Mouse (Mus musculus) neural tube, embryonic 15.5 days (tissue): ENCODE results near the gene Olfr411. TPM values are rescaled to one million over a fixed set of nuclear protein-coding genes. Genes with fewer than 3 reads are reported as not detected.

Experiments used
- ATAC-seq: fragments of 200-750 bp; cut with Nextera tagmentation; 2 replicates; pipeline ENCODE4 v1.8.0; 2017; ENCODE audit warnings: mild to moderate bottlenecking, moderate TSS enrichment, moderate library complexity; ENCODE audit not compliant: low FRiP score
- H3K27ac ChIP-seq: fragments of 300-500 bp; sonication (generic); replicated peaks from 2 replicates; pipeline ENCODE4 v1.5.1; 2015; ENCODE audit warnings: mild to moderate bottlenecking, inconsistent platforms
- H3K27me3 ChIP-seq: fragments of 300-500 bp; sonication (generic); replicated peaks from 2 replicates; pipeline ENCODE4 v1.6.1; 2015; ENCODE audit warnings: inconsistent platforms
- H3K36me3 ChIP-seq: fragments of 300-500 bp; sonication (generic); 2 replicates; pipeline ENCODE4 v1.6.1; 2015; ENCODE audit warnings: inconsistent platforms
- H3K4me1 ChIP-seq: fragments of 300-500 bp; sonication (generic); 2 replicates; pipeline ENCODE4 v1.6.1; 2015; ENCODE audit warnings: inconsistent platforms
- H3K4me2 ChIP-seq: fragments of 300-500 bp; sonication (generic); 2 replicates; pipeline ENCODE4 v1.6.1; 2015; ENCODE audit warnings: inconsistent platforms, mild to moderate bottlenecking, moderate library complexity
- H3K4me3 ChIP-seq: fragments of 300-500 bp; sonication (generic); replicated peaks from 2 replicates; pipeline ENCODE4 v1.5.1; 2015; ENCODE audit warnings: mild to moderate bottlenecking, inconsistent platforms
- H3K9ac ChIP-seq: fragments of 300-500 bp; sonication (generic); replicated peaks from 2 replicates; pipeline ENCODE4 v1.6.1; 2015; ENCODE audit warnings: mild to moderate bottlenecking, inconsistent platforms
- H3K9me3 ChIP-seq: fragments of 300-500 bp; sonication (generic); replicated peaks from 2 replicates; pipeline ENCODE4 v1.6.1; 2016; ENCODE audit warnings: inconsistent platforms
- WGBS: fragments of 180-500 bp; shearing (Covaris S2); methylation state at CpG from one replicate; pipeline ENCODE4 v1.1.7; 2015; ENCODE audit warnings: mixed read lengths; 5-methylcytosine and 5-hydroxymethylcytosine counted together
- polyA plus RNA-seq: library from polyadenylated mRNA; unstranded; fragments of >200 nt; fragmentation: Nextera tagmentation; extraction: Ambion mirVana; gene quantifications from 2 replicates; pipeline ENCODE4 v1.2.1, GENCODE M21; 2015

Gene Olfr411
- polyA plus RNA-seq, 1 experiment from 2014 or later: not detected

DNA sequence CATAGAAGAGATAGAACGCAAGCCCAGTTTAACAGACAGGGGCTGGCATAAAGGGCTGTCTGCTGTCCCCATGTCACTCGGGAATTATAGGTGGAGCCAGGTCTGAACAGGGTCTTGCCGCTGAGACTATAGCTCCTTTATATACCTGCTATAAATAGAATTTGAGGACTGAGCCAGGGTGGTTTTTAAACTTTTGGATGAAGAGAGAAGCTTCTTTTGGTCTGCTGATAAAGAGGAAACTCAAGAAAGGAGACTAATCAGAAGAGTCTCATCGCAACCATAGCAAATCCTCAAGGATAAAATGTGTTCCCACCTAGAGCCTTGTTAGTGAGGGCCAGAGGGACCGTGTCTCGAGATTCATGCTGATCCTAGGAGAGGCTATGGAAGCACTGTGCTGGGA lies 14.5 kb downstream of the Olfr411 start, which contains the start of gene Olfr410:
Olfr410 (minus strand) TSS at position 101 of the 400 bp plus-strand sequence.
- no peak within 1 kb of the TSS for H3K4me2 ChIP-seq
- H3K9ac ChIP-seq: no peak within 1 kb of the TSS
- H3K36me3 ChIP-seq: no peaks in the 10 kb centered on the region
- H3K27me3 ChIP-seq: no peaks in the 10 kb centered on the region
- H3K9me3 ChIP-seq: no peaks in the 10 kb centered on the region
- H3K4me3 ChIP-seq: no peak within 1 kb of the TSS
- no peak for ATAC-seq
- 84% methylated on average over 6 of the region's 6 CpGs for WGBS
- no peaks in the 10 kb centered on the region for H3K4me1 ChIP-seq
- no peak within 1 kb of the TSS for H3K27ac ChIP-seq

DNA sequence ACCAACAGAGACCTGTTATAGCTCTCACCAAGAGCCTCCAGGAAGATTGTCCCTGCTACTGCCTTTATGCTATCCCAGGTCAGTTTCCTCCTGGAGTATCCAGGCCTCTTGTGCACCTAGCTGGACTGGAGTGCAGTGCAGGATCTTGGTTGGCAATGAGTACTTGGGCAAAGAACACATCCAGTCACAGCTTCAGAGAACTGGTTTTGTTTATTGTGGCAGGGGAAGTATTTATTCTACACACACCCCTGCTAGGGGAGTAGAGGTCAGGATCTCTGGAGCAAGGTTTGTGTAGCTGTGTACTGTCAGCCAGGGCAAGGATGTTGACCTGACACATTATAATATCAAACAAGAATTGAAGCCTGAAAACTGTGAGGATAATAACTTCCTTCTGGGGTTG lies 23.7 kb downstream of the Olfr411 start:
- Histone ChIP-seq H3K9ac (no peak overlapping the region), H3K27ac (no peak overlapping the region), H3K27me3 (no peaks in the 10 kb centered on the region), H3K4me1 (no peaks in the 10 kb centered on the region), H3K4me2 (no peak overlapping the region), H3K9me3 (no peaks in the 10 kb centered on the region), H3K4me3 (no peak overlapping the region), H3K36me3 (no peaks in the 10 kb centered on the region)
- no peak for ATAC-seq

- Histone ChIP-seq H3K27ac (no peak overlapping the region), H3K4me1 (no peaks in the 10 kb centered on the region), H3K36me3 (no peaks in the 10 kb centered on the region), H3K4me3 (no peak overlapping the region), H3K4me2 (no peak overlapping the region), H3K9ac (no peak overlapping the region), H3K9me3 (no peaks in the 10 kb centered on the region), H3K27me3 (no peaks in the 10 kb centered on the region)
- 94% methylated on average over 2 of the region's 2 CpGs for WGBS
- ATAC-seq: no peak
These were observed 26.4 kb downstream of the Olfr411 start for GRCm38 (mm10) chr11:74326044-74326443.

Other genes starting within 250 kb of the Olfr411 start
- gene Olfr401, start 238.9 kb downstream of the Olfr411 start, polyA plus RNA-seq: not detected in 2 replicates
- not detected in 2 replicates for gene Olfr402, start 199.1 kb downstream of the Olfr411 start, polyA plus RNA-seq
- gene Olfr403, start 166.4 kb downstream of the Olfr411 start, polyA plus RNA-seq: not detected in 2 replicates
- gene Olfr43, start 141.3 kb downstream of the Olfr411 start, polyA plus RNA-seq: not detected in 2 replicates
- gene Olfr406, start 92.8 kb downstream of the Olfr411 start, polyA plus RNA-seq: not detected in 2 replicates
- gene Olfr59, start 68.9 kb downstream of the Olfr411 start, polyA plus RNA-seq: not detected in 2 replicates
- not detected in 2 replicates for gene Olfr410, start 14.6 kb downstream of the Olfr411 start, polyA plus RNA-seq
- not detected in 2 replicates for gene Olfr412, start 9.4 kb upstream of the Olfr411 start, polyA plus RNA-seq